Mouse (Mus musculus): Measurements from ENCODE around the gene Nfkb1. TPM values are rescaled to one million over a fixed set of nuclear protein-coding genes. Genes with fewer than 3 reads are reported as not detected.

The Nfkb1 gene
- polyA plus RNA-seq, 1 experiment from 2014 or later, result 25.4 TPM

DNA sequence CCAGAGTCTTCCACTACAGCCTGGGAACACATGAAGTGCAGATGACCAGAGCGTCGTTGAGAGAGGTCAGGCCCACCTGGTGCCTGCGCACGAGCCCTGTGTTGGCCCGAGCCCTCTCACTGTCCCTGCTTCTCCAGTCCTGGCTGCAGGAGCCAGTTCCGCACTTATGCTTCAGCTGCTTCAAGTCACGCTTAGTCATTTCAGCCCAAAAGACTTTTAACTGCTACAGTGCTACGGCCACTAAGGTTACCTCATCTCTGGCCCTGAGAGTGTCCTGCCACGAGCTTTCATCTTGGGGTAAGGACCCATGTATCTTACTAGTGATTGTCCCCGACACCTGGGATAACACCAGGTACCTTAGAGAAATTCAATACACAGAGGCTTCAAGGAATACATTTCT is 36.0 kb upstream of the Nfkb1 start:
- no peak overlapping the region for H3K9ac ChIP-seq (ENCODE audit: low read depth, low read length)
- H3K4me3 ChIP-seq (ENCODE audit: low read depth, low read length), result no peak overlapping the region
- ATAC-seq (ENCODE audit: low read depth) (no peak), DNase-seq (ENCODE audit: low spot score) (no peak)
- WGBS, result 84% methylated on average over 10 of the region's 10 CpGs
- no peaks in the 10 kb centered on the region for H3K36me3 ChIP-seq (ENCODE audit: control insufficient read depth, insufficient read depth, low read length)
- H3K4me2 ChIP-seq (ENCODE audit: low read depth, low read length), result no peak overlapping the region
- no peaks in the 10 kb centered on the region for H3K27me3 ChIP-seq (replicated peaks; ENCODE audit: control insufficient read depth, insufficient read depth, low read length)
- H3K9me3 ChIP-seq (ENCODE audit: control insufficient read depth, low read length), result no peaks in the 10 kb centered on the region
- H3K27ac ChIP-seq (replicated peaks; ENCODE audit: low read depth, low read length), result no peak overlapping the region
- no peaks in the 10 kb centered on the region for H3K4me1 ChIP-seq (ENCODE audit: control insufficient read depth, insufficient read depth, low read length)

- Histone ChIP-seq H3K4me3 (ENCODE audit: low read depth, low read length) (no peak overlapping the region), H3K36me3 (ENCODE audit: control insufficient read depth, insufficient read depth, low read length) (no peaks in the 10 kb centered on the region), H3K27me3 (replicated peaks; ENCODE audit: control insufficient read depth, insufficient read depth, low read length) (no peaks in the 10 kb centered on the region), H3K9ac (ENCODE audit: low read depth, low read length) (no peak overlapping the region), H3K4me1 (ENCODE audit: control insufficient read depth, insufficient read depth, low read length) (no peaks in the 10 kb centered on the region), H3K27ac (replicated peaks; ENCODE audit: low read depth, low read length) (no peak overlapping the region), H3K9me3 (ENCODE audit: control insufficient read depth, low read length) (no peaks in the 10 kb centered on the region), H3K4me2 (ENCODE audit: low read depth, low read length) (no peak overlapping the region)
- DNase-seq (ENCODE audit: low spot score) (no peak), ATAC-seq (ENCODE audit: low read depth) (no peak)
- 82% methylated on average over 7 of the region's 7 CpGs for WGBS
Observed at GRCm38 (mm10) chr3:135726521-135727275, 35.4 kb upstream of the Nfkb1 start.

DNA sequence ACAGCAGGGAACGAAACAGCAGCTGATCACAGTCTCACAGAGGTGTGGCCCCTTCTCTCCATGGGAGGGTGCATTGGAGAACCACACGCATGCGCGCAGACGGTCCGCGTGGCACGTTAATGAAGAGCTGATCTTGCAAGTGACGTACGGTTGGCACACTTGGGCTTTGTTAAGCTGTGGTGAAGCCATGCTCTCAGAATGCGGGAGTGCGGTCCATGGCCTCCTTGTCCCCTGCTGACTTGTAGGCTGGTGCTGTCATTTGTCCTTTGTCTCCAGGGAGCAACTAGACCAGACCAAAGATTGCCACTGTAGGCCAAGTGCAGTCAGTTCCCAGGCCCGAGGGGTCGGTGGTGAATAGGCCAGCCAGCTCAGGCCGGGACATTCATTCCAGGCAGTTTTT is 34.7 kb upstream of the Nfkb1 start:
- Histone ChIP-seq H3K36me3 (ENCODE audit: control insufficient read depth, insufficient read depth, low read length) (no peaks in the 10 kb centered on the region), H3K4me1 (ENCODE audit: control insufficient read depth, insufficient read depth, low read length) (no peaks in the 10 kb centered on the region), H3K4me3 (ENCODE audit: low read depth, low read length) (no peak overlapping the region), H3K27me3 (replicated peaks; ENCODE audit: control insufficient read depth, insufficient read depth, low read length) (no peaks in the 10 kb centered on the region), H3K27ac (replicated peaks; ENCODE audit: low read depth, low read length) (no peak overlapping the region), H3K9me3 (ENCODE audit: control insufficient read depth, low read length) (no peaks in the 10 kb centered on the region), H3K9ac (ENCODE audit: low read depth, low read length) (no peak overlapping the region), H3K4me2 (ENCODE audit: low read depth, low read length) (no peak overlapping the region)
- ATAC-seq (ENCODE audit: low read depth), result no peak
- DNase-seq (ENCODE audit: low spot score), result no peak
- WGBS, result 80% methylated on average over 15 of the region's 15 CpGs

DNA sequence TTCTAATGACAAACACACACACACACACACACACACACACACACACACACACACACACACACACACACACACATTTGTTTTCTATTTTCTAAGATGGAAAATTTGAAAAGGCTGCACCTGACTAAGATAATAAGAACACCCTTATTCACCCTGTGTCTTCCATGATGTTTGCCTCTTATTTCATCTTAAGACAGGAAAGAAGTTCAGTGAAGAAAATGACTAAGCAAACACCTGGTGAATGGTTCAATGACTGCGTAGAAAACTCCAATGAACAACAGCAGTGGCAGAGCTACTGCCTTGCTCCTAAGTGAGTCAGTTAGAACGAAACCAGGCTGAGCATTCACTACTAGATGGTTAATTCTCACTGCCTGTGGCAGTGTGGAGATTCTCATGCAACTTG is 30.8 kb upstream of the Nfkb1 start:
- no peak for ATAC-seq (ENCODE audit: low read depth)
- WGBS, result 77% methylated on average over 2 of the region's 2 CpGs
- Histone ChIP-seq H3K4me2 (ENCODE audit: low read depth, low read length) (no peak overlapping the region), H3K4me3 (ENCODE audit: low read depth, low read length) (no peak overlapping the region), H3K9me3 (ENCODE audit: control insufficient read depth, low read length) (no peaks in the 10 kb centered on the region), H3K4me1 (ENCODE audit: control insufficient read depth, insufficient read depth, low read length) (no peaks in the 10 kb centered on the region), H3K27me3 (replicated peaks; ENCODE audit: control insufficient read depth, insufficient read depth, low read length) (no peaks in the 10 kb centered on the region), H3K36me3 (ENCODE audit: control insufficient read depth, insufficient read depth, low read length) (no peaks in the 10 kb centered on the region), H3K9ac (ENCODE audit: low read depth, low read length) (no peak overlapping the region), H3K27ac (replicated peaks; ENCODE audit: low read depth, low read length) (no peak overlapping the region)
- DNase-seq (ENCODE audit: low spot score), result no peak

GRCm38 (mm10) chr3:135719969-135720368 is 28.6 kb upstream of the Nfkb1 start:
- no peak for ATAC-seq (ENCODE audit: low read depth)
- no peak overlapping the region for H3K4me2 ChIP-seq (ENCODE audit: low read depth, low read length)
- no peaks in the 10 kb centered on the region for H3K27me3 ChIP-seq (replicated peaks; ENCODE audit: control insufficient read depth, insufficient read depth, low read length)
- no peaks in the 10 kb centered on the region for H3K9me3 ChIP-seq (ENCODE audit: control insufficient read depth, low read length)
- H3K27ac ChIP-seq (replicated peaks; ENCODE audit: low read depth, low read length), result no peak overlapping the region
- no peaks in the 10 kb centered on the region for H3K36me3 ChIP-seq (ENCODE audit: control insufficient read depth, insufficient read depth, low read length)
- DNase-seq (ENCODE audit: low spot score), result no peak
- WGBS, result 91% methylated on average over 3 of the region's 3 CpGs
- no peaks in the 10 kb centered on the region for H3K4me1 ChIP-seq (ENCODE audit: control insufficient read depth, insufficient read depth, low read length)
- no peak overlapping the region for H3K4me3 ChIP-seq (ENCODE audit: low read depth, low read length)
- no peak overlapping the region for H3K9ac ChIP-seq (ENCODE audit: low read depth, low read length)

DNA sequence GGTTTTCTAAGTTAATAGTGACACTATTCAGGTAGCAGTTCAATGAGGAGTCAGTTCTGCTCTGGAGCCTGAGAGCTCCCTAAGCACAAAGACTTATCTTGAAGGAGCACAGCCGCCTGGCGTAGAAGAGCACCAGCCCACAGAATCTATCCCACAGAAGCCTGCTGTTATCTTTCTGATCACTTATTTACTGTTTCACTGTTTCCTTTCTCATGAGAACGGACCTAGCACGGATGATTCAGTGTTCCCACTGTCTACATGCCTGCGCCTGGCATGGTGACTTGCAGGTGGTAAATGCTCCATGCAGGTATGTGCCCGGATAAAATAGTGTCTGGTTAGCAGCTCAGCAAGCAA is 27.8 kb upstream of the Nfkb1 start:
- DNase-seq (ENCODE audit: low spot score), result no peak
- H3K36me3 ChIP-seq (ENCODE audit: control insufficient read depth, insufficient read depth, low read length), result no peaks in the 10 kb centered on the region
- no peak overlapping the region for H3K4me2 ChIP-seq (ENCODE audit: low read depth, low read length)
- no peak overlapping the region for H3K4me3 ChIP-seq (ENCODE audit: low read depth, low read length)
- no peaks in the 10 kb centered on the region for H3K4me1 ChIP-seq (ENCODE audit: control insufficient read depth, insufficient read depth, low read length)
- 83% methylated on average over 6 of the region's 6 CpGs for WGBS
- no peaks in the 10 kb centered on the region for H3K9me3 ChIP-seq (ENCODE audit: control insufficient read depth, low read length)
- H3K27me3 ChIP-seq (replicated peaks; ENCODE audit: control insufficient read depth, insufficient read depth, low read length), result no peaks in the 10 kb centered on the region
- no peak overlapping the region for H3K27ac ChIP-seq (replicated peaks; ENCODE audit: low read depth, low read length)
- H3K9ac ChIP-seq (ENCODE audit: low read depth, low read length), result no peak overlapping the region
- ATAC-seq (ENCODE audit: low read depth), result no peak

DNA sequence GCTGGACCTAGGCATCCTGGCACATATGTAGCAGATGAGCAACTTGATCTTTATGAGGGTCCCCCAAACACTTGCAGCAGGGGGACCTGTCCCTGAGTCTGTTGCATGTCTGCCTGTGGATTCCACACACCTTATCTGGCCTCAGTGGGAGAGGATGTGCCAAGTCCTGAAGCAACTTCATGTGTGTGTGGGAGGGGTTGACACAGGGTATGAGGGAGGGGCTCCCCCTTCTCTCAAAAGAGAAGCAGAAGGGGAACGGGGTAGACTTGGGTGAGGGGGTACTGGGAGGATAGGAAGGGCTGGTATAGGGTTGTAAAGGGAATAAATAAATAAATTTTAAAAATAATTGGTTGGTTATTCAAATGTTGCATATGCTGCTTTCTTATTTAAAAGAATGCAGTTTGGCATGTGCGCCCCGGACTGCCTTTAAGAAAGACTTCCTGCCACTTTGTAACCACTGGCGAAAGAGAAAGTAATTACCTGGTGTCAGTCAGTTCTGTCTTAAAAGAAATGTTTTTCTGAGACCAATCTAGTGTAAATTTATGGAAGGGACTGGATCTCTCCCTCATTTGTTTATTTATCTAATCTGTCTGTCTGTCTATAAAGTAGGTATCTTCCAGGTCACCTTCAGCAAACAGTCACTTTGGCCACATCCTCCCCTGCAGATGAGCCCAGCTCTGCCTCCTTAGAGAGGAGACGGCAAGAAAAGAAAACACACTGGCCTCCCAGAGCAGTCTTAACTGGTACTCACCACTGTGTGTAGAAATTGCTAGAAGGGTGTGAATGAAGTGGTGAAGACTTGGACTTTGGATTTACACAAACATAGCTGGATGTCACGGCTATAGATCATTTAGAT is 27.2 kb upstream of the Nfkb1 start:
- Histone ChIP-seq H3K9ac (ENCODE audit: low read depth, low read length) (no peak overlapping the region), H3K4me3 (ENCODE audit: low read depth, low read length) (no peak overlapping the region), H3K9me3 (ENCODE audit: control insufficient read depth, low read length) (no peaks in the 10 kb centered on the region), H3K27me3 (replicated peaks; ENCODE audit: control insufficient read depth, insufficient read depth, low read length) (no peaks in the 10 kb centered on the region), H3K27ac (replicated peaks; ENCODE audit: low read depth, low read length) (no peak overlapping the region), H3K36me3 (ENCODE audit: control insufficient read depth, insufficient read depth, low read length) (no peaks in the 10 kb centered on the region), H3K4me1 (ENCODE audit: control insufficient read depth, insufficient read depth, low read length) (no peaks in the 10 kb centered on the region), H3K4me2 (ENCODE audit: low read depth, low read length) (no peak overlapping the region)
- WGBS, result 60% methylated on average over 6 of the region's 6 CpGs
- ATAC-seq (ENCODE audit: low read depth) (no peak), DNase-seq (ENCODE audit: low spot score) (no peak)

- no peak overlapping the region for H3K4me3 ChIP-seq (ENCODE audit: low read depth, low read length)
- H3K36me3 ChIP-seq (ENCODE audit: control insufficient read depth, insufficient read depth, low read length), result no peaks in the 10 kb centered on the region
- no peak overlapping the region for H3K4me2 ChIP-seq (ENCODE audit: low read depth, low read length)
- no peaks in the 10 kb centered on the region for H3K9me3 ChIP-seq (ENCODE audit: control insufficient read depth, low read length)
- DNase-seq (ENCODE audit: low spot score) (peak; percentile 77), ATAC-seq (ENCODE audit: low read depth) (no peak)
- no peaks in the 10 kb centered on the region for H3K4me1 ChIP-seq (ENCODE audit: control insufficient read depth, insufficient read depth, low read length)
- no peak overlapping the region for H3K9ac ChIP-seq (ENCODE audit: low read depth, low read length)
- WGBS, result 29% methylated on average over 3 of the region's 4 CpGs
- H3K27ac ChIP-seq (replicated peaks; ENCODE audit: low read depth, low read length), result no peak overlapping the region
- H3K27me3 ChIP-seq (replicated peaks; ENCODE audit: control insufficient read depth, insufficient read depth, low read length), result no peaks in the 10 kb centered on the region
Observed at GRCm38 (mm10) chr3:135713016-135713950, 21.9 kb upstream of the Nfkb1 start.
